Mouse (Mus musculus) retina, adult 2 months (tissue): Measurements from ENCODE around the gene Kif15.

Experiments used
- DNase-seq: peaks from one replicate; pipeline ENCODE4 v3.0.0-alpha.2; 2012; ENCODE audit warnings: low read depth, low spot score

Kif15 gene

DNA sequence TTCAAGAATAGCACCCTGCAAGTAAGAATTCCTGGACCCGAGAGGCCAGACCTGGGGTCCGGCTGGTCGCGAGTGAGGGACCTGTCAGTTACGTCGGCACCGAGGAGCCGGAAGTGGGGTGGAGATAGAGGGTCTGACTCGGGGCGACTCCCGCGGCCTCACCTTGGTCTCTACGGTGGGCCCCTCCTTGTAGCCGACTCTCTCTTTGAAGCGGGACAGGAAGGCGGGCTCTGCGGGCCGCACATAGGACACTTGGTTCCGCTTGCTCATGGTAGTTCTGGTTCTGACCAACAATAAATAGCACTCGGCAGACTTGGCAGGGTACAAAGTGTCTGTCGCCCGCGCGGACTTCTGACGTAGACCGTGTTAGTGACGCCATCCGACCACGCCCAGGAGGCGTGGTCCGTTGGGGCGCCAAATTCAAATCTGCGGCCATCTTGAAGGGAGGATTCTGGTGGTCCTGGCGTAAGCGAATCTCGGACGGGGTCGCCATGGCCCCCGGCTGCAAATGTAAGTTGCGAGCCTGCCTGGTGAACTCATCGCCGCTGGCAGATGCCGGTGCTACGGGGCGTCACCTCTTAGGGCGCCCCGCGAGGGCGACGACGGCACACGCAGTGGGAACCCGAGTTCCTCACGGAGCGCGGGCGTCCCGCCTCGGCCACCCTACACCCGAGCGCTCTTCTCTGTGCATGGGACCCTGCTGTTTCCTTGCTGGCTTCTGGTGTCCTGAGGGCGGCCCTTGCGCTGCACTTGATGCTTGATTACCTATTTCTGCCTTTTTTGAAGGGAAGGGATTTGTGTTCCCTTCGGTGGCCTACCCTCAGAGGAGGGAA is at the start of gene Kif15, which contains the start of gene 1110059G10Rik:
Kif15 (plus strand) TSS at position 404 of the 833 bp plus-strand sequence.
1110059G10Rik (minus strand) TSS at position 358 of the 833 bp plus-strand sequence.
- DNase-seq: peak; percentile 80

GRCm38 (mm10) chr9:122901047-122901446 is 49.8 kb upstream of the Kif15 start:
- DNase-seq: no peak

GRCm38 (mm10) chr9:122902717-122903535 is 47.9 kb upstream of the Kif15 start:
- DNase-seq: peak; percentile 80

DNA sequence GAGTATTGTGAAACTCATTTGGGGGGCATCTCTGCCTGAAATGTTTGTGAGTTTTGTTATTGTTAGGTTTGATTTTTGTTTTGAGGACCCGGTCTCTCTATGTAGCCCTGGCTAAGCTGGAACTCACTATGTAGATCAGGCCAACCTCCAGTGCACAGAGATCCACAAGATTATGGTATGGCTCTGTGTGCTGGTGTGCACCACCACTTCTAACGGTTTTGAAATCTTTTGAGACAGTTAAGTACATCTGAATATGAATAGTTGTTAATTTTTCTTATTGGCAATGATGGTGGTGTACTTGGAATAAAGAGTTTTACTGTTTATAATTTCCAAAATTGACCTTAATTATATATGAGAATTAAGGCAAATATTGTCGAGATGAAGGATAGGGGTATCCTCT is 28.4 kb upstream of the Kif15 start:
- DNase-seq: no peak

- DNase-seq: peak; percentile 63
Observed at GRCm38 (mm10) chr9:122922936-122923381, 27.9 kb upstream of the Kif15 start, which contains the start of gene Zfp105. Zfp105 (plus strand) TSS chr9:122923072.

DNA sequence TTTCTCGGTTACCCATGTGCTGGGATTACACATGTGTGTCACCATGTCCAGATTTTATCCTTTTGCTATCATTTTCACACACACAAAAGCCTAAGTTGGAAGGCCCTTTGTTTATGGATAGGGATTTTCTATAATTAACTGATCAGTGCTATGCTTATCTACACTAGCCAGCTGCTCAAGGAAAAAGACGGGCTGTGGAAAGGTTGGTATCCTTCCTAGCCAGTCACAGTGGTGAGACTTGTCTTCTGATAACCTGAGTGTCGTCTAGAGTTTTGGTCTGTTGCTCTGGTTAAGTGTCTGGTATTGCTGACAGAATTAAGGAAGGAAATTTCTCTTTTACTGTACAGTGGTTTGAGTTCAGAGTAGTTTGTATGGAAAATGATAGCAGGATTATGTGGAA is 21.9 kb upstream of the Kif15 start:
- DNase-seq: no peak

DNA sequence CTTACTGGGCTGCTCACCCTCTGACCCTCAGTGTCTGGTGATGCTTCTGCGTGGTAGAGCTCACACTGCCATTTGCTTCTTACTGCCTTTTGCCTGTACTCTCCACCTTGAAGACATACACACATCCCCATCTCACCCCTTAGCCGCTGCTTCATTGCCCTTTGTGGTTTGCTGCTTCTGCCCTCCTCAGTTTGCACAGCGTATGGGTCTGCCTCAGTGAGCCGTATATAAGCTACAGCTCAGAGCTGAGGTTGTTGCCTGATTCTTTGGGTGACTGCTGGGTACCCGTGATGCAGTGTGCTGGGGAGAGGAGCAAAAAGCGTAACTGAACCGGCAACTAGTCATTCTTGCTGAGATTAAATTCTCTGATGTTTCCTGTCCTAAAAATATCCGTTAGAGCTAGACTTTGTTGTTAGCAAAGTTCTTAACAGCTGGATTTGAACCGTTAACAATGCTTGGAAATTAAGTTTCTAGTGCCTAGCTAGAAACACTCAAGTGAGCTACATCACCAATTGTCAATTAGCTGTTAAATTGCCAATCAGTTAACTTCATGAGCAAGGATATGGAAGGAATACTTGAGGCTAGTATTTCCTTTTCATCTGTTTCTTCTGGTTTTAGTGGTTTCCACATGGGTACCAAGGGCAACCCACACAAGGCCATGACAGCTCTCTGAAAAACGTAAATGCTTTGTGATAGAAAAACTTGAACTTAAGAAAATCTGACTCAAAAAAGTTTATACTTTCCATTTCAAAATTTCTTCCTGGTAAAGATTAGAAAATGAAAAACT is 47.8 kb downstream of the Kif15 start:
- DNase-seq: no peak

GRCm38 (mm10) chr9:122999193-122999586 is 48.3 kb downstream of the Kif15 start:
- no peak for DNase-seq

DNA sequence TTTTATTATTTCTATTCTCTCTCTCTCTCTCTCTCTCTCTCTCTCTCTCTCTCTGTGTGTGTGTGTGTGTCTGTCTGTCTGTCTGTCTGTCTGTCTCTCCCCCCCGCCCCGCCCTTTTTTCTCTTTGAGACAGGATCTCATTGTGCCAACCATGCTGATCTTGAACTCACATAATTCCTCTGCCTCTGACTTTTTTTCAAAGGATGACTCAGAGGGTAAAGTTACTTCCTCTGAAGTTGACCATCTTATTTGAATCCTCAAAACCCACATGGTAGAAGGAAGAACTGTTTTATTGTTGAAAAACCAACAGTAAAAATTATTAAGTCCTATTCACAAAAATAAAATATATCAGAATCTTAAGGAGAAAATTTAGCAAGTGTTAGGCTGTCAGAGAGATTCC is 53.9 kb downstream of the Kif15 start:
- DNase-seq: no peak

- no peak for DNase-seq
Observed at GRCm38 (mm10) chr9:123006071-123006470, 55.2 kb downstream of the Kif15 start.

- DNase-seq: peak; percentile 81
Observed at GRCm38 (mm10) chr9:123020995-123021631, 70.3 kb downstream of the Kif15 start, which contains the start of gene Tmem42. Tmem42 (plus strand) TSS chr9:123021326.

GRCm38 (mm10) chr9:123021636-123022379 is 71.0 kb downstream of the Kif15 start:
- DNase-seq: no peak

DNA sequence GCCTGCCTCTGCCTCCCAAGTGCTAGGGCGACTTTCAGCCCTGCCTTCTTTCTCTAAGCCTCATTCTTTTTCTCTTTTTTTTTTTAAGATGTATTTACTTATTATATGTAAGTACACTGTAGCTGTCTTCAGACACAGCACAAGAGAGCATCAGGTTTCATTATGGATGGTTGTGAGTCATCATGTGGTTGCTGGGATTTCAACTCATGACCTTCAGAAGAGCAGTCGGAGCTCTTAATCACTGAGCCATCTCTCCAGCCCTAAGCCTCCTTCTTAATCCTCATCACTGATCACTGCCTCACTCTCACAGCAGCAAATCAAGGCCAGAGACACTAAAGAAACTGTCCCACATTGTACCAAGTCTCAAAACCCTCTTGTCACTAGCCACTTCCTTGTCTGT is 73.4 kb downstream of the Kif15 start:
- DNase-seq: no peak

DNA sequence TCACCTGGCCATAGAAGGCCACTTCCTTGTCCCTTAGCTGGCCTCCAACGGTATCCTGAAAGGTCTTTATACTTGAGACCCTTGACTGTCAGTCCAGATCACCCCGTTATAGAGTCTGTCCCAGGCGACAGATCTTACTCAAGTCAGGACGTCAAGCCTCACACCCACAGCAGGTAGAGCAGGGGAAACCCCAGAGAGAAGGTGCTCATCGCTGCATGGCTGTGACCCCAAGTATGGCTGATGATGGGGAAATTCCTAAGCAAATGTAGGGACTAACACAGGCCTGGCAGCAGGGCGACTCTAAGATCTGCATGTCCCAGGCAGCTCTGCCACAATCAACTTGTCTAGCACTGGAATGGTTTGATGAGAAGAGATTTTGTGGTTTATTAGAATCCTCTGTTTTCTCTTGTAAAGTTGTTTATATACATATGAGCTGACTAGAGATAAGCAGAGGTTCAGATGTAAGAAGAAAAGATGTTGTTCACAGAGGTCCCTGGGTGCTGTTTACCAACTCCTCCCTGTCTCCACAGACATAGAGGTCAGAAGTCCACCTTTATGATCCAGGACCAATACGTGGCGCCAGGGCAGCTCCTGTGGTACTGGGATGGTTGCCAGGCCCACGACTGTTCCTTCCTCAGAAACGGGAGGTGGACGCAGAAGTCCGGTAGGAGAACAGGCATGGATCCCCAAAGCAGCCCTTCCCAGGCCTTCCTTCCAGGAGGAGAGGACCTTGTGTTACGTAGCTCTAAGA is 80.8 kb downstream of the Kif15 start:
- no peak for DNase-seq

DNA sequence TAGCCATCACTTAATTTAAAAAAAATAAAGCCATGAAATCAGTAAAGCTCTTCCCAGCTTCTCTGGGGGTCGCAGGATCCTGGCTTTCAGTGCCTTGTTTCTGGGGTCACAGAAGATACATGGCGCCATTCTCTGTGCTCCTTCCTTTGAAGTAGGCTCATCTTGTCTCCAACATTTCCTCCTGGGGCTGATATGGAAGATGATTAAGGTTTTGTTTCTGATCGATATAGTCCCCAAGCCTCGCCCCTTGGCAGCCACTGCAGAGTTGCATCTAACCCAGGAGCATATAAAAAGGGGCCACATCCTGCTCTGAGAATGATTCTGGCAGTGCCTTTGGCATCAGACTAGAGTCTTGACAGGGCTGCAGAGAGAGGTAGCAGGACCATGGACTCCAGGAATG is 83.6 kb downstream of the Kif15 start, which contains the start of gene Tgm4:
Tgm4 (plus strand) TSS at position 301 of the 400 bp plus-strand sequence.
- no peak for DNase-seq

- DNase-seq: no peak
Observed at GRCm38 (mm10) chr9:123047665-123048064, 96.8 kb downstream of the Kif15 start.

DNA sequence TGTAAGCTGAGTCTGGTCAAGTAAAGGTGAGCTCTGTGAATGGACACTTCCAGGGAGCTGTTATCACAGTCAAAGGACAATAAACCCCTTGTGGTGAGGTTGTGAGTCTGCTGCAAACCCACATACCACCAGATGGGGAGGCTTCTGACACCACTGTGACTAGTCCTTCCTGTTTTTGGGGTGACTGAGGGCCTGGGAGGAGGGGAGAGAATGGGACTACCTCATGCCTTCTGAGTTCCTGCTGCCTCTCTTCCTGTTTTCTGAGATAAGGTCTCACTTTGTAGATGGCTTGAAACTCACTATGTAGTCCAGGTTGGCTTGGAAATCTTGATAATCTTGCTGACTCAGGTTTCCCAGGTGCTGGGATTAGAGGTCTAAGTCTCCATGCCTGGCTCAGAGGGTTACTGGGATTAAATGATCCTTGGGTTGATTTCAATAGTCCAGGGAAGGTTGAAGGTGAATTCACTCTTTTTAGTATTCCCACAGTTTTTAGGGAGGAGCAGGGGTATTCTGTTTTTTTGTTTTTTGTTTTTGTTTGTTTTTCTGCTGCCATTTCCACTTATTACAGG is 108.0 kb downstream of the Kif15 start:
- no peak for DNase-seq

GRCm38 (mm10) chr9:123060172-123060571 is 109.3 kb downstream of the Kif15 start:
- DNase-seq: no peak
